Mouse (Mus musculus) midbrain, postnatal 0 days (tissue): ENCODE results near the gene Tbc1d17. TPM values are rescaled to one million over a fixed set of nuclear protein-coding genes. Genes with fewer than 3 reads are reported as not detected.

Experiments used
- ATAC-seq: fragments of 200-750 bp; cut with Nextera tagmentation; 2 replicates; pipeline ENCODE4 v1.8.0; 2017; ENCODE audit warnings: moderate number of reproducible peaks, mild to moderate bottlenecking, moderate TSS enrichment, moderate library complexity; ENCODE audit not compliant: low FRiP score
- DNase-seq: peaks from one replicate; pipeline ENCODE4 v3.0.0-alpha.2; 2015; ENCODE audit warnings: low spot score
- H3K27ac ChIP-seq: fragments of 300-500 bp; sonication (generic); 2 replicates; pipeline ENCODE4 v1.5.1; 2014; ENCODE audit warnings: low read depth, mild to moderate bottlenecking, low read length, mixed read lengths
- H3K27me3 ChIP-seq: fragments of 300-500 bp; sonication (generic); 2 replicates; pipeline ENCODE4 v1.6.1; 2014; ENCODE audit warnings: low read length, control low read depth, mixed read lengths; ENCODE audit not compliant: insufficient read depth
- H3K36me3 ChIP-seq: fragments of 300-500 bp; sonication (generic); 2 replicates; pipeline ENCODE4 v1.6.1; 2014; ENCODE audit warnings: low read length, control low read depth, mixed read lengths; ENCODE audit not compliant: insufficient read depth
- H3K4me1 ChIP-seq: fragments of 300-500 bp; sonication (generic); 2 replicates; pipeline ENCODE4 v1.6.1; 2014; ENCODE audit warnings: mild to moderate bottlenecking, control low read depth, antibody characterized with exemption, low read length, mixed read lengths; ENCODE audit not compliant: insufficient read depth
- H3K4me2 ChIP-seq: fragments of 300-500 bp; sonication (generic); 2 replicates; pipeline ENCODE4 v1.6.1; 2014; ENCODE audit warnings: low read depth, mild to moderate bottlenecking, low read length, mixed read lengths; ENCODE audit not compliant: poor library complexity, severe bottlenecking
- H3K4me3 ChIP-seq: fragments of 300-500 bp; sonication (generic); 2 replicates; pipeline ENCODE4 v1.5.1; 2014; ENCODE audit warnings: low read depth, mild to moderate bottlenecking, low read length, moderate library complexity
- H3K9ac ChIP-seq: fragments of 300-500 bp; sonication (generic); replicated peaks from 2 replicates; pipeline ENCODE4 v1.6.1; 2014; ENCODE audit warnings: mild to moderate bottlenecking, low read length, moderate library complexity, mixed read lengths; ENCODE audit not compliant: poor library complexity, severe bottlenecking
- H3K9me3 ChIP-seq: fragments of 300-500 bp; sonication (generic); 2 replicates; pipeline ENCODE4 v1.6.1; 2016; ENCODE audit warnings: low read length, control low read depth
- CTCF ChIP-seq: IDR thresholded peaks from 2 replicates; pipeline ENCODE4 v1.5.1; 2016; ENCODE audit warnings: antibody characterized with exemption, mild to moderate bottlenecking
- WGBS: fragments of 180-500 bp; shearing (Covaris S2); extraction: QIAGEN DNeasy Blood & Tissue Kit; methylation state at CpG from one replicate; pipeline ENCODE4 v1.1.7; 2014; 5-methylcytosine and 5-hydroxymethylcytosine counted together
- polyA plus RNA-seq: library from polyadenylated mRNA; unstranded; fragments of >200 nt; fragmentation: Nextera tagmentation; extraction: Ambion mirVana; gene quantifications from 2 replicates; pipeline ENCODE4 v1.2.1, GENCODE M21; 2015
- total RNA-seq: library from RNA; depleted of rRNA; stranded (reverse); fragments of >200 nt; gene quantifications from 2 replicates; pipeline ENCODE4 v1.2.3, GENCODE M21; 2014

Tbc1d17 gene
- total and polyA plus RNA-seq, 2 experiments from 2014 or later: 79.7 to 115 TPM

GRCm38 (mm10) chr7:44813985-44814384 lies 34.9 kb downstream of the Tbc1d17 start:
- Histone ChIP-seq H3K9me3 (no peaks in the 10 kb centered on the region), H3K4me2 (no peak overlapping the region), H3K4me1 (peaks cover 18% of the 10 kb centered on the region), H3K36me3 (no peaks in the 10 kb centered on the region), H3K9ac (no peak overlapping the region), H3K27ac (no peak overlapping the region), H3K4me3 (no peak overlapping the region), H3K27me3 (no peaks in the 10 kb centered on the region)
- WGBS: 92% methylated on average over 3 of the region's 3 CpGs
- ATAC-seq (no peak), DNase-seq (no peak)
- no peak for TF ChIP-seq CTCF

- H3K4me3 ChIP-seq: no peak overlapping the region
- no peaks in the 10 kb centered on the region for H3K36me3 ChIP-seq
- no peak for TF ChIP-seq CTCF
- H3K4me2 ChIP-seq: no peak overlapping the region
- H3K27ac ChIP-seq: no peak overlapping the region
- no peaks in the 10 kb centered on the region for H3K9me3 ChIP-seq
- no peaks in the 10 kb centered on the region for H3K27me3 ChIP-seq
- 94% methylated on average over 20 of the region's 20 CpGs for WGBS
- H3K9ac ChIP-seq: no peak overlapping the region
- H3K4me1 ChIP-seq: peaks cover 7% of the 10 kb centered on the region
- DNase-seq (no peak), ATAC-seq (no peak)
Observed at GRCm38 (mm10) chr7:44812651-44813325, 36.1 kb downstream of the Tbc1d17 start.

- H3K27ac ChIP-seq: no peak overlapping the region
- no peaks in the 10 kb centered on the region for H3K4me1 ChIP-seq
- WGBS: 87% methylated on average over 7 of the region's 7 CpGs
- H3K9ac ChIP-seq: no peak overlapping the region
- TF ChIP-seq CTCF: no peak
- H3K36me3 ChIP-seq: no peaks in the 10 kb centered on the region
- no peak for DNase-seq
- H3K9me3 ChIP-seq: no peaks in the 10 kb centered on the region
- H3K4me2 ChIP-seq: no peak overlapping the region
- ATAC-seq: no peak
- H3K27me3 ChIP-seq: no peaks in the 10 kb centered on the region
- no peak overlapping the region for H3K4me3 ChIP-seq
Observed at GRCm38 (mm10) chr7:44810819-44811557, 37.9 kb downstream of the Tbc1d17 start.

- no peak for DNase-seq
- 83% methylated on average over 4 of the region's 4 CpGs for WGBS
Observed at GRCm38 (mm10) chr7:44810365-44810764, 38.5 kb downstream of the Tbc1d17 start.

GRCm38 (mm10) chr7:44809466-44809865 lies 39.4 kb downstream of the Tbc1d17 start:
- Histone ChIP-seq H3K9me3 (no peaks in the 10 kb centered on the region), H3K4me2 (no peak overlapping the region), H3K36me3 (no peaks in the 10 kb centered on the region), H3K27me3 (no peaks in the 10 kb centered on the region), H3K27ac (no peak overlapping the region), H3K4me3 (no peak overlapping the region), H3K9ac (no peak overlapping the region), H3K4me1 (no peaks in the 10 kb centered on the region)
- WGBS: 87% methylated on average over 3 of the region's 3 CpGs
- TF ChIP-seq CTCF: no peak
- no peak for ATAC-seq
- DNase-seq: no peak

More at GRCm38 (mm10) chr7:44810365-44810764, 38.5 kb downstream of the Tbc1d17 start:
- Histone ChIP-seq H3K9me3 (no peaks in the 10 kb centered on the region), H3K4me2 (no peak overlapping the region), H3K27me3 (no peaks in the 10 kb centered on the region), H3K36me3 (no peaks in the 10 kb centered on the region), H3K9ac (no peak overlapping the region), H3K4me3 (no peak overlapping the region), H3K27ac (no peak overlapping the region), H3K4me1 (no peaks in the 10 kb centered on the region)
- no peak for ATAC-seq
- TF ChIP-seq CTCF: no peak

GRCm38 (mm10) chr7:44808927-44809326 lies 40.0 kb downstream of the Tbc1d17 start:
- 77% methylated on average over 2 of the region's 2 CpGs for WGBS
- no peaks in the 10 kb centered on the region for H3K4me1 ChIP-seq

More at GRCm38 (mm10) chr7:44808927-44809326, 40.0 kb downstream of the Tbc1d17 start:
- Histone ChIP-seq H3K27ac (no peak overlapping the region), H3K4me3 (no peak overlapping the region), H3K36me3 (no peaks in the 10 kb centered on the region), H3K9me3 (no peaks in the 10 kb centered on the region), H3K27me3 (no peaks in the 10 kb centered on the region), H3K9ac (no peak overlapping the region), H3K4me2 (no peak overlapping the region)
- ATAC-seq (no peak), DNase-seq (no peak)
- TF ChIP-seq CTCF: no peak
